Mouse (Mus musculus) embryonic facial prominence, embryonic 11.5 days (tissue): ENCODE data around the gene Taf5. TPM values are rescaled to one million over a fixed set of nuclear protein-coding genes. Genes with fewer than 3 reads are reported as not detected.
A peak's percentile ranks its signal among the peaks of the same experiment; 100 is the strongest.

Experiments
- ATAC-seq: fragments of 200-750 bp; cut with Nextera tagmentation; replicated peaks from 2 replicates; pipeline ENCODE4 v1.8.0; 2017; ENCODE audit warnings: low read depth; ENCODE audit not compliant: insufficient number of reproducible peaks, low FRiP score, low TSS enrichment
- DNase-seq: peaks from one replicate; pipeline ENCODE4 v3.0.0-alpha.2; 2015; ENCODE audit warnings: low spot score
- H3K27ac ChIP-seq: fragments of 300-500 bp; sonication (generic); replicated peaks from 2 replicates; pipeline ENCODE4 v1.5.1; 2014; ENCODE audit warnings: mild to moderate bottlenecking, low read depth, low read length, control low read depth
- H3K27me3 ChIP-seq: fragments of 300-500 bp; sonication (generic); 2 replicates; pipeline ENCODE4 v1.6.1; 2014; ENCODE audit warnings: mild to moderate bottlenecking, low read length, moderate library complexity, mixed read lengths; ENCODE audit not compliant: control insufficient read depth, insufficient read depth
- H3K36me3 ChIP-seq: fragments of 300-500 bp; sonication (generic); replicated peaks from 2 replicates; pipeline ENCODE4 v1.6.1; 2014; ENCODE audit warnings: low read depth, mild to moderate bottlenecking, low read length, moderate library complexity, mixed read lengths; ENCODE audit not compliant: control insufficient read depth, insufficient read depth
- H3K4me1 ChIP-seq: fragments of 300-500 bp; sonication (generic); 2 replicates; pipeline ENCODE4 v1.6.1; 2014; ENCODE audit warnings: low read length, mixed read lengths; ENCODE audit not compliant: control insufficient read depth, insufficient read depth
- H3K4me2 ChIP-seq: fragments of 300-500 bp; sonication (generic); 2 replicates; pipeline ENCODE4 v1.6.1; 2014; ENCODE audit warnings: low read depth, mild to moderate bottlenecking, control low read depth, low read length, moderate library complexity
- H3K4me3 ChIP-seq: fragments of 300-500 bp; sonication (generic); 2 replicates; pipeline ENCODE4 v1.5.1; 2014; ENCODE audit warnings: low read depth, low read length, control low read depth
- H3K9ac ChIP-seq: fragments of 300-500 bp; sonication (generic); replicated peaks from 2 replicates; pipeline ENCODE4 v1.6.1; 2014; ENCODE audit warnings: mild to moderate bottlenecking, control low read depth, low read length
- H3K9me3 ChIP-seq: fragments of 300-500 bp; sonication (generic); replicated peaks from 2 replicates; pipeline ENCODE4 v1.6.1; 2016; ENCODE audit warnings: mild to moderate bottlenecking, low read length, inconsistent platforms, mixed read lengths; ENCODE audit not compliant: control insufficient read depth
- WGBS: fragments of 180-500 bp; shearing (Covaris S2); extraction: QIAGEN DNeasy Blood & Tissue Kit; methylation state at CpG from one replicate; pipeline ENCODE4 v1.1.7; 2014; 5-methylcytosine and 5-hydroxymethylcytosine counted together
- polyA plus RNA-seq: library from polyadenylated mRNA; unstranded; fragments of >200 nt; fragmentation: Nextera tagmentation; extraction: Ambion mirVana; gene quantifications from 2 replicates; pipeline ENCODE4 v1.2.1, GENCODE M21; 2014

The Taf5 gene
- polyA plus RNA-seq, 1 experiment from 2014 or later = 13.4 TPM

DNA sequence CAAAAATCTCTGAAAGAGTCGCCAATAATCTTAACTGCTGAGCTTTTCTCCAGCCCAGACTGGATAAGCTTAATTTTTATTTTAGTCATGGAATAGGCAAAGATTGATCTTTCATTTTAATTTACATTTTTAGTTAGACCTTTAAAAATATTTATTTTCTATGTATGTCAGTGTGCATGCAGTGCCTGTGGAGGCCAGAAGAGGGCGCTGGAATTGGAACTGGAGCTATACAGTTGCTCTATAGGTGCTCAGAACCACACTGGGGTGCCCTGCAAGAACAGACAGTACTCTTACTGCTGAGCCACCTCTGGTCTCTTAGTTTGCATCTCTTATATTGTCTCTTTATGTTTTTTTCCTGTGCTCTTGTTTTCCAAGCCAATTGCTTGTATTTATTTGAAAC is 55.3 kb downstream of the Taf5 start:
- H3K4me3 ChIP-seq = no peak overlapping the region
- DNase-seq = peak; percentile 63
- no peaks in the 10 kb centered on the region for H3K27me3 ChIP-seq
- H3K9me3 ChIP-seq = no peaks in the 10 kb centered on the region
- H3K4me2 ChIP-seq = no peak overlapping the region
- no peak overlapping the region for H3K27ac ChIP-seq
- H3K4me1 ChIP-seq = no peaks in the 10 kb centered on the region
- peaks cover 3% of the 10 kb centered on the region for H3K36me3 ChIP-seq
- no peak for ATAC-seq
- no peak overlapping the region for H3K9ac ChIP-seq
- WGBS = 37% methylated on average over 2 of the region's 2 CpGs

- Histone ChIP-seq H3K4me3 (no peak overlapping the region), H3K4me1 (no peaks in the 10 kb centered on the region), H3K36me3 (peaks cover 9% of the 10 kb centered on the region), H3K4me2 (no peak overlapping the region), H3K9ac (no peak overlapping the region), H3K9me3 (no peaks in the 10 kb centered on the region), H3K27ac (no peak overlapping the region), H3K27me3 (no peaks in the 10 kb centered on the region)
- WGBS = 92% methylated on average over 10 of the region's 10 CpGs
- DNase-seq = no peak
- ATAC-seq = no peak
Observed at GRCm38 (mm10) chr19:47128164-47128563, 60.6 kb downstream of the Taf5 start.

GRCm38 (mm10) chr19:47128835-47129234 is 61.3 kb downstream of the Taf5 start:
- Histone ChIP-seq H3K4me1 (no peaks in the 10 kb centered on the region), H3K36me3 (peaks cover 9% of the 10 kb centered on the region), H3K9me3 (no peaks in the 10 kb centered on the region)

GRCm38 (mm10) chr19:47130551-47131125 is 63.1 kb downstream of the Taf5 start:
- ATAC-seq (no peak), DNase-seq (no peak)
- H3K9ac ChIP-seq = no peak overlapping the region
- H3K4me1 ChIP-seq = no peaks in the 10 kb centered on the region
- H3K9me3 ChIP-seq = no peaks in the 10 kb centered on the region
- no peak overlapping the region for H3K27ac ChIP-seq
- 94% methylated on average over 15 of the region's 15 CpGs for WGBS
- H3K4me3 ChIP-seq = no peak overlapping the region
- no peaks in the 10 kb centered on the region for H3K27me3 ChIP-seq
- peaks cover 9% of the 10 kb centered on the region for H3K36me3 ChIP-seq
- H3K4me2 ChIP-seq = no peak overlapping the region

More at GRCm38 (mm10) chr19:47128835-47129234, 61.3 kb downstream of the Taf5 start:
- no peak for DNase-seq
- Histone ChIP-seq H3K9ac (no peak overlapping the region), H3K4me3 (no peak overlapping the region), H3K27me3 (no peaks in the 10 kb centered on the region), H3K27ac (no peak overlapping the region), H3K4me2 (no peak overlapping the region)
- ATAC-seq = no peak
- WGBS = 93% methylated on average over 11 of the region's 11 CpGs

Other genes with a start within 250 kb of the Taf5 start
- 37.0 and 49.6 TPM in 2 replicates for gene Ina, start 53.0 kb upstream of the Taf5 start, polyA plus RNA-seq
- 72.5 and 90.4 TPM in 2 replicates for gene Nt5c2, start 52.6 kb upstream of the Taf5 start, polyA plus RNA-seq
- 35.8 and 38.1 TPM in 2 replicates for gene Pcgf6, start 16.8 kb upstream of the Taf5 start, polyA plus RNA-seq
- gene Usmg5, start 22.9 kb downstream of the Taf5 start, polyA plus RNA-seq = 1,038 and 1,047 TPM in 2 replicates
- 8.9 and 9.3 TPM in 2 replicates for gene Pdcd11, start 23.0 kb downstream of the Taf5 start, polyA plus RNA-seq
- 1.3 and 1.7 TPM in 2 replicates for gene Calhm2, start 70.5 kb downstream of the Taf5 start, polyA plus RNA-seq
- gene Calhm1, start 76.5 kb downstream of the Taf5 start, polyA plus RNA-seq = not detected in 2 replicates
- gene Calhm3, start 90.0 kb downstream of the Taf5 start, polyA plus RNA-seq = not detected in 2 replicates
- 2.9 and 3.2 TPM in 2 replicates for gene Neurl1a, start 111.1 kb downstream of the Taf5 start, polyA plus RNA-seq